Mouse (Mus musculus) cerebellum, adult 2 months (tissue): ENCODE results near the gene Klk15.

ENCODE experiments used
- CTCF ChIP-seq: fragments of 200-500 bp; IDR thresholded peaks from 2 replicates; pipeline ENCODE4 v1.5.1; 2011; ENCODE audit warnings: low read depth, mild to moderate bottlenecking, control low read depth, low read length, moderate library complexity, borderline replicate concordance; ENCODE audit not compliant: insufficient read depth
- POLR2A ChIP-seq: fragments of 200-500 bp; IDR thresholded peaks from 2 replicates; pipeline ENCODE4 v1.6.1; 2011; ENCODE audit warnings: low read length, control low read depth, borderline replicate concordance; ENCODE audit not compliant: insufficient read depth

GRCm38 (mm10) chr7:43891788-43892187 is 41.8 kb upstream of the Klk15 start:
- TF ChIP-seq POLR2A (no peak), CTCF (no peak)
